Mouse (Mus musculus) forebrain, embryonic 11.5 days (tissue): ENCODE measurements around the gene Nav2. TPM values are rescaled to one million over a fixed set of nuclear protein-coding genes. Genes with fewer than 3 reads are reported as not detected.

ENCODE experiments used
- ATAC-seq: fragments of 200-750 bp; cut with Nextera tagmentation; replicated peaks from 2 replicates; pipeline ENCODE4 v1.8.0; 2017; ENCODE audit warnings: moderate TSS enrichment; ENCODE audit not compliant: low FRiP score
- DNase-seq: peaks from one replicate; pipeline ENCODE4 v3.0.0-alpha.2; 2017; ENCODE audit warnings: low spot score
- H3K27ac ChIP-seq: fragments of 300-500 bp; sonication (generic); 2 replicates; pipeline ENCODE4 v1.5.1; 2014; ENCODE audit warnings: low read depth, low read length
- H3K27me3 ChIP-seq: fragments of 300-500 bp; sonication (generic); 2 replicates; pipeline ENCODE4 v1.6.1; 2014; ENCODE audit warnings: mild to moderate bottlenecking, low read length, mixed read lengths; ENCODE audit not compliant: control insufficient read depth, insufficient read depth
- H3K36me3 ChIP-seq: fragments of 300-500 bp; sonication (generic); 2 replicates; pipeline ENCODE4 v1.6.1; 2014; ENCODE audit warnings: mild to moderate bottlenecking, low read length, moderate library complexity, mixed read lengths; ENCODE audit not compliant: control insufficient read depth, insufficient read depth
- H3K4me1 ChIP-seq: fragments of 300-500 bp; sonication (generic); replicated peaks from 2 replicates; pipeline ENCODE4 v1.6.1; 2014; ENCODE audit warnings: low read length, mixed read lengths; ENCODE audit not compliant: control insufficient read depth, insufficient read depth
- H3K4me2 ChIP-seq: fragments of 300-500 bp; sonication (generic); 2 replicates; pipeline ENCODE4 v1.6.1; 2014; ENCODE audit warnings: low read depth, mild to moderate bottlenecking, low read length, moderate library complexity, mixed read lengths; ENCODE audit not compliant: severe bottlenecking
- H3K4me3 ChIP-seq: fragments of 300-500 bp; sonication (generic); 2 replicates; pipeline ENCODE4 v1.5.1; 2014; ENCODE audit warnings: low read depth, low read length
- H3K9ac ChIP-seq: fragments of 300-500 bp; sonication (generic); 2 replicates; pipeline ENCODE4 v1.6.1; 2014; ENCODE audit warnings: low read length
- H3K9me3 ChIP-seq: fragments of 300-500 bp; sonication (generic); 2 replicates; pipeline ENCODE4 v1.6.1; 2016; ENCODE audit warnings: low read length, mixed read lengths; ENCODE audit not compliant: control insufficient read depth
- WGBS: fragments of 180-500 bp; shearing (Covaris S2); extraction: QIAGEN DNeasy Blood & Tissue Kit; methylation state at CpG from one replicate; pipeline ENCODE4 v1.1.7; 2014; 5-methylcytosine and 5-hydroxymethylcytosine counted together
- polyA plus RNA-seq: library from polyadenylated mRNA; unstranded; fragments of >200 nt; fragmentation: Nextera tagmentation; extraction: Ambion mirVana; gene quantifications from 2 replicates; pipeline ENCODE4 v1.2.1, GENCODE M21; 2014

The Nav2 gene
- polyA plus RNA-seq, 1 experiment from 2014 or later, result 7.2 TPM

GRCm38 (mm10) chr7:49484036-49484744 is 575.7 kb downstream of the Nav2 start:
- peaks cover 11% of the 10 kb centered on the region for H3K4me1 ChIP-seq
- H3K9ac ChIP-seq, result no peak overlapping the region; the same call in 1 of the 2 replicates
- ATAC-seq, result 0 out of 2 replicates have a peak, but pooled peaks have one; percentile 16
- H3K27me3 ChIP-seq, result peaks cover 12% of the 10 kb centered on the region
- H3K4me2 ChIP-seq, result no peak overlapping the region
- WGBS, result 11% methylated on average over 11 of the region's 11 CpGs
- no peak overlapping the region for H3K27ac ChIP-seq
- DNase-seq, result no peak
- no peaks in the 10 kb centered on the region for H3K9me3 ChIP-seq
- no peak overlapping the region for H3K4me3 ChIP-seq
- no peaks in the 10 kb centered on the region for H3K36me3 ChIP-seq

GRCm38 (mm10) chr7:49485292-49485847 is 576.9 kb downstream of the Nav2 start:
- peaks cover 12% of the 10 kb centered on the region for H3K27me3 ChIP-seq
- 0 out of 2 replicates have a peak overlapping the region, but pooled peaks have one; percentile 2 for H3K4me2 ChIP-seq
- peaks cover 11% of the 10 kb centered on the region for H3K4me1 ChIP-seq
- 8% methylated on average over 9 of the region's 9 CpGs for WGBS
- DNase-seq (no peak), ATAC-seq (peak; percentile 65)
- no peak overlapping the region for H3K9ac ChIP-seq
- H3K27ac ChIP-seq, result no peak overlapping the region
- H3K9me3 ChIP-seq, result no peaks in the 10 kb centered on the region
- H3K4me3 ChIP-seq, result no peak overlapping the region
- no peaks in the 10 kb centered on the region for H3K36me3 ChIP-seq

- no peak overlapping the region for H3K9ac ChIP-seq
- 80% methylated on average over 2 of the region's 2 CpGs for WGBS
- DNase-seq (no peak), ATAC-seq (no peak)
- peaks cover 11% of the 10 kb centered on the region for H3K4me1 ChIP-seq
- no peak overlapping the region for H3K4me2 ChIP-seq
- H3K36me3 ChIP-seq, result no peaks in the 10 kb centered on the region
- H3K27me3 ChIP-seq, result peaks cover 12% of the 10 kb centered on the region
- no peak overlapping the region for H3K27ac ChIP-seq
- H3K4me3 ChIP-seq, result no peak overlapping the region
- H3K9me3 ChIP-seq, result no peaks in the 10 kb centered on the region
Observed at GRCm38 (mm10) chr7:49487347-49487746, 578.8 kb downstream of the Nav2 start.

GRCm38 (mm10) chr7:49488493-49489087 is 580.1 kb downstream of the Nav2 start:
- no peak overlapping the region for H3K27ac ChIP-seq
- H3K27me3 ChIP-seq, result peaks cover 6% of the 10 kb centered on the region
- H3K36me3 ChIP-seq, result no peaks in the 10 kb centered on the region
- no peak for ATAC-seq
- no peak overlapping the region for H3K4me3 ChIP-seq
- no peak for DNase-seq
- H3K4me1 ChIP-seq, result peaks cover 11% of the 10 kb centered on the region
- WGBS, result 80% methylated on average over 4 of the region's 4 CpGs
- no peak overlapping the region for H3K9ac ChIP-seq
- no peaks in the 10 kb centered on the region for H3K9me3 ChIP-seq
- H3K4me2 ChIP-seq, result no peak overlapping the region

- peaks cover 2% of the 10 kb centered on the region; the same call in 1 of the 2 replicates for H3K4me1 ChIP-seq
Observed at GRCm38 (mm10) chr7:49490814-49491213, 582.3 kb downstream of the Nav2 start.

GRCm38 (mm10) chr7:49492622-49493021 is 584.1 kb downstream of the Nav2 start:
- Histone ChIP-seq H3K27ac (no peak overlapping the region), H3K9ac (no peak overlapping the region), H3K9me3 (no peaks in the 10 kb centered on the region), H3K4me2 (no peak overlapping the region), H3K4me1 (peaks cover 18% of the 10 kb centered on the region), H3K36me3 (no peaks in the 10 kb centered on the region), H3K27me3 (no peaks in the 10 kb centered on the region; the same call in none of the 2 replicates), H3K4me3 (no peak overlapping the region)
- DNase-seq, result no peak
- no peak for ATAC-seq

More at GRCm38 (mm10) chr7:49490814-49491213, 582.3 kb downstream of the Nav2 start:
- DNase-seq, result no peak
- 81% methylated on average over 10 of the region's 10 CpGs for WGBS
- H3K36me3 ChIP-seq, result no peaks in the 10 kb centered on the region
- H3K9me3 ChIP-seq, result no peaks in the 10 kb centered on the region
- H3K9ac ChIP-seq, result no peak overlapping the region
- H3K27ac ChIP-seq, result no peak overlapping the region
- H3K4me3 ChIP-seq, result no peak overlapping the region
- ATAC-seq, result no peak
- peaks cover 3% of the 10 kb centered on the region for H3K27me3 ChIP-seq
- no peak overlapping the region for H3K4me2 ChIP-seq

- no peak for ATAC-seq
- no peak overlapping the region for H3K4me3 ChIP-seq
- 80% methylated on average over 4 of the region's 4 CpGs for WGBS
- H3K9me3 ChIP-seq, result no peaks in the 10 kb centered on the region
- no peak for DNase-seq
- no peak overlapping the region for H3K9ac ChIP-seq
- peaks cover 18% of the 10 kb centered on the region for H3K4me1 ChIP-seq
- H3K4me2 ChIP-seq, result no peak overlapping the region
- H3K27me3 ChIP-seq, result no peaks in the 10 kb centered on the region; the same call in 1 of the 2 replicates
- no peaks in the 10 kb centered on the region for H3K36me3 ChIP-seq
- H3K27ac ChIP-seq, result no peak overlapping the region
Observed at GRCm38 (mm10) chr7:49493210-49493609, 584.7 kb downstream of the Nav2 start.

GRCm38 (mm10) chr7:49494654-49495053 is 586.1 kb downstream of the Nav2 start:
- WGBS, result 85% methylated on average over 6 of the region's 6 CpGs
- Histone ChIP-seq H3K27ac (no peak overlapping the region), H3K4me2 (no peak overlapping the region), H3K36me3 (no peaks in the 10 kb centered on the region), H3K9me3 (no peaks in the 10 kb centered on the region), H3K27me3 (no peaks in the 10 kb centered on the region; the same call in 1 of the 2 replicates), H3K4me3 (no peak overlapping the region), H3K4me1 (peaks cover 18% of the 10 kb centered on the region), H3K9ac (no peak overlapping the region)
- ATAC-seq (no peak), DNase-seq (no peak)
